Mouse (Mus musculus): ENCODE data around the gene Tmem144.

- TF ChIP-seq CTCF (IDR thresholded peaks at IDR 0.05; ENCODE audit: low read depth): no peak
- TF ChIP-seq EP300 (optimal IDR thresholded peaks at IDR 0.05): no peak
Observed at GRCm38 (mm10) chr3:79887161-79887855, 34.7 kb upstream of the Tmem144 start.

Measured in stomach, postnatal 0 days (tissue).